In genomic region chr15:99807776-99808735, GRCm38 (mm10) we compare ENCODE assay signal across 10 mouse cellular contexts. TPM values are rescaled to one million over a fixed set of nuclear protein-coding genes. Genes with fewer than 3 reads are reported as not detected.
DNase-seq lines count a peak whose midpoint lies in the region; ATAC-seq and TF ChIP-seq lines count a peak whose summit lies in the region.
"Had no signal": no experiment of that assay in that cellular context is flagged by ENCODE, and none has a peak within 500 bp of the region (broad histone marks: within the 10 kb centered on the region; RNA-seq: fewer than 3 reads in every experiment).

No protein-coding gene starts in this region.

- H3K27me3 ChIP-seq in heart, embryonic 16.5 days (ENCODE audit: control insufficient read depth, insufficient read depth, low read length) = no peaks in the 10 kb centered on the region
- peaks cover 5% of the 10 kb centered on the region; the same call in 1 of the 2 replicates for H3K27me3 ChIP-seq in midbrain, embryonic 10.5 days (ENCODE audit: low read depth, poor library complexity, severe bottlenecking)
- H3K27me3 ChIP-seq: CH12.LX; lung, embryonic 15.5 days had no signal

- H3K4me3 ChIP-seq in heart, embryonic 16.5 days (ENCODE audit: low read length) = no peak overlapping the region
- H3K4me3 ChIP-seq in midbrain, embryonic 10.5 days = 0 out of 2 replicates have a peak overlapping the region, but pooled peaks have one; percentile 17
- H3K4me3 ChIP-seq: lung, embryonic 15.5 days had no signal

- DNase-seq in gastrocnemius, postnatal 10 days = peak; percentile 28
- no peak for DNase-seq in gastrocnemius, postnatal 36 days
- DNase-seq in brain, embryonic 14.5 days (ENCODE audit: low read depth) = peak; percentile 98
- DNase-seq in midbrain, embryonic 10.5 days (ENCODE audit: low spot score) = no peak
- DNase-seq in ovary, postnatal 36 days (ENCODE audit: low spot score) = no peak
- DNase-seq in right cerebral cortex, postnatal 25 days = no peak
- no peak for DNase-seq in cerebellum, adult 9-11 months

- 0 out of 2 replicates have a peak overlapping the region, but pooled peaks have one; percentile 1 for H3K9ac ChIP-seq in heart, embryonic 16.5 days (ENCODE audit: low read length)
- H3K9ac ChIP-seq: lung, embryonic 15.5 days had no signal

- intact Hi-C loops in gastrocnemius, postnatal 36 days (cut with DNase I) = no loop called here

- peak overlapping the region; percentile 32 for H3K27ac ChIP-seq in heart, embryonic 16.5 days (ENCODE audit: low read length)
- H3K27ac ChIP-seq in midbrain, embryonic 10.5 days (replicated peaks) = peak overlapping the region; percentile 29
- H3K27ac ChIP-seq: lung, embryonic 15.5 days had no signal

- no peaks in the 10 kb centered on the region for H3K9me3 ChIP-seq in heart, embryonic 16.5 days (replicated peaks; ENCODE audit: control insufficient read depth, low read length)
- H3K9me3 ChIP-seq in midbrain, embryonic 10.5 days (replicated peaks) = no peaks in the 10 kb centered on the region
- H3K9me3 ChIP-seq: lung, embryonic 15.5 days had no signal

- WGBS in heart, embryonic 16.5 days = 51% methylated on average over 21 of the region's 21 CpGs
- 39% methylated on average over 21 of the region's 21 CpGs for WGBS in midbrain, embryonic 10.5 days

- H3K36me3 ChIP-seq in heart, embryonic 16.5 days (ENCODE audit: control insufficient read depth, insufficient read depth) = peaks cover 11% of the 10 kb centered on the region
- H3K36me3 ChIP-seq in midbrain, embryonic 10.5 days = peaks cover 8% of the 10 kb centered on the region

- ATAC-seq in heart, embryonic 16.5 days (replicated peaks; ENCODE audit: extremely low read depth, insufficient read depth, low FRiP score) = no peak

- no peak for TF ChIP-seq POLR2A in brain, embryonic 14.5 days (IDR thresholded peaks at IDR 0.05; ENCODE audit: borderline replicate concordance, extremely low read depth, insufficient read depth, insufficient read length, poor library complexity, severe bottlenecking)

- peak overlapping the region; percentile 3; the same call in 1 of the 2 replicates for H3K4me2 ChIP-seq in heart, embryonic 16.5 days (ENCODE audit: low read depth, low read length)
- H3K4me2 ChIP-seq: lung, embryonic 15.5 days had no signal

- TF ChIP-seq CTCF in brain, embryonic 14.5 days (IDR thresholded peaks at IDR 0.05; ENCODE audit: borderline replicate concordance, extremely low read depth, insufficient read depth, insufficient read length) = no peak

- H3K4me1 ChIP-seq in heart, embryonic 16.5 days (ENCODE audit: control insufficient read depth, insufficient read depth, low read length) = peaks cover 23% of the 10 kb centered on the region
- peaks cover 30% of the 10 kb centered on the region for H3K4me1 ChIP-seq in midbrain, embryonic 10.5 days

RNA-seq across cellular contexts. Expression of gene Cers5, which starts 35.4 kb away (rescaled TPM):
- total RNA-seq in gastrocnemius, postnatal 10 days (2021) = 10 to 100 TPM; 16.0 to 17.5 TPM
- 1 to 10 TPM; 4.9 to 5.9 TPM for total RNA-seq in gastrocnemius, postnatal 36 days (2021)
- polyA plus RNA-seq in brain, embryonic 14.5 days (2012; rRNA removed) = 61.1 and 69.4 TPM in 2 replicates
- polyA plus RNA-seq in heart, embryonic 16.5 days (2015; fragmentation: Nextera tagmentation; extraction: Ambion mirVana) = 50.7 and 51.6 TPM in 2 replicates
- polyA plus RNA-seq in midbrain, embryonic 10.5 days (2016; fragmentation: Nextera tagmentation; extraction: Ambion mirVana) = 58.4 and 63.5 TPM in 2 replicates

Comparison
In these comparisons a context has a peak if more than half of its experiments do, and no peak if none do; other contexts are left out.
1. DNase-seq: peak in gastrocnemius, postnatal 10 days (single experiment) and brain, embryonic 14.5 days (single experiment); none in gastrocnemius, postnatal 36 days (0 of 2), midbrain, embryonic 10.5 days (single experiment), ovary, postnatal 36 days (single experiment), right cerebral cortex, postnatal 25 days (single experiment) and cerebellum, adult 9-11 months (single experiment).